Mouse (Mus musculus): ENCODE measurements at regions not wholly inside any gene's neighbourhood (a gene's known extent, or its start where the extent isn't known, plus 50 kb on each side); places are given as distances from the start of the nearest gene placed in this dataset.

- Histone ChIP-seq H3K27ac (ENCODE audit: insufficient read depth, low read depth, low read length) (no peak overlapping the region), H3K4me1 (ENCODE audit: control insufficient read depth, insufficient read depth, low read length) (no peaks in the 10 kb centered on the region), H3K4me3 (ENCODE audit: insufficient read depth, low read depth, low read length) (no peak overlapping the region)
- TF ChIP-seq CTCF (IDR thresholded peaks at IDR 0.05; ENCODE audit: insufficient read depth, low read depth, low read length) (no peak), POLR2A (IDR thresholded peaks at IDR 0.05; ENCODE audit: insufficient read depth, low read depth, low read length) (no peak)
- 67% methylated on average over 5 of the region's 5 CpGs for WGBS
Measured at GRCm38 (mm10) chr5:106367312-106367711, 90.7 kb downstream of the Barhl2 start.

GRCm38 (mm10) chr5:106366006-106366405 lies 92.0 kb downstream of the Barhl2 start:
- Histone ChIP-seq H3K4me3 (ENCODE audit: insufficient read depth, low read depth, low read length) (no peak overlapping the region), H3K27ac (ENCODE audit: insufficient read depth, low read depth, low read length) (no peak overlapping the region), H3K4me1 (ENCODE audit: control insufficient read depth, insufficient read depth, low read length) (no peaks in the 10 kb centered on the region)
- WGBS, result 73% methylated on average over 7 of the region's 7 CpGs
- TF ChIP-seq POLR2A (IDR thresholded peaks at IDR 0.05; ENCODE audit: insufficient read depth, low read depth, low read length) (no peak), CTCF (IDR thresholded peaks at IDR 0.05; ENCODE audit: insufficient read depth, low read depth, low read length) (no peak)

- WGBS, result 38% methylated on average over 8 of the region's 8 CpGs
- Histone ChIP-seq H3K27ac (ENCODE audit: insufficient read depth, low read depth, low read length) (no peak overlapping the region), H3K4me3 (ENCODE audit: insufficient read depth, low read depth, low read length) (no peak overlapping the region), H3K4me1 (ENCODE audit: control insufficient read depth, insufficient read depth, low read length) (no peaks in the 10 kb centered on the region)
- TF ChIP-seq POLR2A (IDR thresholded peaks at IDR 0.05; ENCODE audit: insufficient read depth, low read depth, low read length), result no peak
- TF ChIP-seq CTCF (IDR thresholded peaks at IDR 0.05; ENCODE audit: insufficient read depth, low read depth, low read length), result no peak
Measured at GRCm38 (mm10) chr5:106365094-106365493, 92.9 kb downstream of the Barhl2 start.

GRCm38 (mm10) chr5:106351348-106351747 lies 106.6 kb downstream of the Barhl2 start:
- no peak overlapping the region for H3K4me3 ChIP-seq (ENCODE audit: insufficient read depth, low read depth, low read length)
- no peak overlapping the region for H3K27ac ChIP-seq (ENCODE audit: insufficient read depth, low read depth, low read length)
- WGBS, result 90% methylated on average over 8 of the region's 8 CpGs
- TF ChIP-seq CTCF (IDR thresholded peaks at IDR 0.05; ENCODE audit: insufficient read depth, low read depth, low read length) (no peak), POLR2A (IDR thresholded peaks at IDR 0.05; ENCODE audit: insufficient read depth, low read depth, low read length) (no peak)
- no peaks in the 10 kb centered on the region for H3K4me1 ChIP-seq (ENCODE audit: control insufficient read depth, insufficient read depth, low read length)

DNA sequence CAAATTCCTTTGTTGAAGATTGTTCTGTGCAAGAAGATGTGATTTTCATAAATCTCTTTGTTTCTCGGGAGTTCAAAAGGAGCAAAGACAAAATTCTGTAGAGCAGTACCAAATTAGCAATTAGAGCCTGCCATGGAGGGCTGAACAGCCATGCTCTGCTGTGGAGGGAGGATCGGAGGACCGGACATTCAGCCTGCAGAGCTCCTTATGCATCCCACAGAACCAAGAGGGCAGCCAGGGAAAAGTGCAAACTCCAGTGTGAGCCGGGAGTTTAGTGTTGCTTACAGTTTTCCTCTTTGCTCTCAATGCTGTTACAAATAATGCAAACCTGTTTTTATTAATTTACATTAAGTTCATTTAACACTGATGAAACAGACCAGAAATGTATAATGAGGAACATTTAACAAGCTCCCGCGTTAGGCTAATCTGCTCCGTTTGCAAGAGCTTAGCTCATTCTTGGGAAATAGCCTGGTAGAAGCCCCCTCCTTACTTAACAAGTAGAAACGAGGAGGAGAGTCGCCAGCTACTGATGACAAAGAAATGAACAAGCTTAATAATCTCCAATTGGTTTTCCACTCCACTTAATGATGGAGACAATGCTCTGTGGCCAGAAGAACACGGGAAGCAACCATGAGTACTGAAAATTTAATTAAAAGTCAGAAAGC lies 108.0 kb downstream of the Barhl2 start:
- H3K4me3 ChIP-seq (ENCODE audit: insufficient read depth, low read depth, low read length), result no peak overlapping the region
- no peak overlapping the region for H3K27ac ChIP-seq (ENCODE audit: insufficient read depth, low read depth, low read length)
- 20% methylated on average over 10 of the region's 10 CpGs for WGBS
- H3K4me1 ChIP-seq (ENCODE audit: control insufficient read depth, insufficient read depth, low read length), result no peaks in the 10 kb centered on the region
- TF ChIP-seq CTCF (IDR thresholded peaks at IDR 0.05; ENCODE audit: insufficient read depth, low read depth, low read length) (no peak), POLR2A (IDR thresholded peaks at IDR 0.05; ENCODE audit: insufficient read depth, low read depth, low read length) (no peak)

- Histone ChIP-seq H3K4me3 (ENCODE audit: insufficient read depth, low read depth, low read length) (no peak overlapping the region), H3K4me1 (ENCODE audit: control insufficient read depth, insufficient read depth, low read length) (peaks cover 8% of the 10 kb centered on the region; the same call in 1 of the 2 replicates), H3K27ac (ENCODE audit: insufficient read depth, low read depth, low read length) (no peak overlapping the region)
- TF ChIP-seq POLR2A (IDR thresholded peaks at IDR 0.05; ENCODE audit: insufficient read depth, low read depth, low read length), result no peak
- no peak for TF ChIP-seq CTCF (IDR thresholded peaks at IDR 0.05; ENCODE audit: insufficient read depth, low read depth, low read length)
- WGBS, result 17% methylated on average over 8 of the region's 8 CpGs
Measured at GRCm38 (mm10) chr5:106344308-106344707, 113.7 kb downstream of the Barhl2 start.

DNA sequence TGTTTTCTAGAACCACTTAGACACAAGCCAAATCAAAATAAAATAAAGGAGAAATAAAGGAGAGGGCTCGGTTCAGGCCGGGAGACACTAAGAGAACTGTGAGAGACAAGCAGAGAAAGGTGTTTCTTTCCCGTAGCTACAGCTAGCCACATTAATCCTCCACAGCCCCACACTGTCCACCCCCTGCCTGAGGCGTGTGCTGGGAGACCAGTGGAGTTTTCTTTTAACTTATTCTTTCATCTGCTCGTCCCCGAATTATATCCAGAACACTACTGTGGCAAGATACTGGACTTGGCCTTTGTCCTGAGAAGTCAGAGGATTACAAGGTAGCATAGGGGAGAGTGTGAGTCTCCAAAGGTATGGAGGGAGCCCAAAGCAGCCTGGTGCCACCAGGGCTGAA lies 114.4 kb downstream of the Barhl2 start:
- Histone ChIP-seq H3K4me3 (ENCODE audit: insufficient read depth, low read depth, low read length) (no peak overlapping the region), H3K4me1 (ENCODE audit: control insufficient read depth, insufficient read depth, low read length) (peaks cover 8% of the 10 kb centered on the region; the same call in 1 of the 2 replicates), H3K27ac (ENCODE audit: insufficient read depth, low read depth, low read length) (no peak overlapping the region)
- 52% methylated on average over 6 of the region's 6 CpGs for WGBS
- no peak for TF ChIP-seq POLR2A (IDR thresholded peaks at IDR 0.05; ENCODE audit: insufficient read depth, low read depth, low read length)
- no peak for TF ChIP-seq CTCF (IDR thresholded peaks at IDR 0.05; ENCODE audit: insufficient read depth, low read depth, low read length)

- 68% methylated on average over 12 of the region's 12 CpGs for WGBS
- no peak for TF ChIP-seq POLR2A (IDR thresholded peaks at IDR 0.05; ENCODE audit: insufficient read depth, low read depth, low read length)
- no peak overlapping the region for H3K4me3 ChIP-seq (ENCODE audit: insufficient read depth, low read depth, low read length)
Measured at GRCm38 (mm10) chr5:106341361-106341760, 116.6 kb downstream of the Barhl2 start.

DNA sequence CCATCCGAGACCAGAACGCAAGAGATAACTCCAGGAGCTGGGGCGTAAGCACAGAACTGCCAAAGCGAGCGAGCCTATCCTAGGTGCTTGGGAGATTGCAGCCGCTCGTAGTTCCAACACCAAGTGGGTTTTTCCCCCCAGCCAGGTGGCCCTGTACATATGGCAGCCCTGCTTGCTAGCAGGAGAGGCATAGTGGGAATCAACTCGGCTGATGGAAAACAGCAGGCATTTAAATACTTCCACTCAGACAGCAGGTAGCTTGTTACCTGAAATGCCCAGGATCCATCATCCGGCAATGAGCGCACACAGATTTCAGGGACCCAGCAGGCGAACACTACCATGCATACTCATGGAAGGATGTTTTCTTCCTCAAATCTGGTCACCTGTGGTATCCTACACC lies 122.3 kb downstream of the Barhl2 start:
- H3K4me3 ChIP-seq (ENCODE audit: insufficient read depth, low read depth, low read length), result no peak overlapping the region
- no peak overlapping the region for H3K27ac ChIP-seq (ENCODE audit: insufficient read depth, low read depth, low read length)
- 96% methylated on average over 11 of the region's 11 CpGs for WGBS
- H3K4me1 ChIP-seq (ENCODE audit: control insufficient read depth, insufficient read depth, low read length), result no peaks in the 10 kb centered on the region
- TF ChIP-seq CTCF (IDR thresholded peaks at IDR 0.05; ENCODE audit: insufficient read depth, low read depth, low read length) (no peak), POLR2A (IDR thresholded peaks at IDR 0.05; ENCODE audit: insufficient read depth, low read depth, low read length) (no peak)

More at GRCm38 (mm10) chr5:106341361-106341760, 116.6 kb downstream of the Barhl2 start:
- peaks cover 8% of the 10 kb centered on the region; the same call in 1 of the 2 replicates for H3K4me1 ChIP-seq (ENCODE audit: control insufficient read depth, insufficient read depth, low read length)
- H3K27ac ChIP-seq (ENCODE audit: insufficient read depth, low read depth, low read length), result no peak overlapping the region
